Mouse (Mus musculus): ENCODE measurements around the gene Ccl9. TPM values are rescaled to one million over a fixed set of nuclear protein-coding genes. Genes with fewer than 3 reads are reported as not detected.

Gene Ccl9
- total and polyA plus RNA-seq, 3 experiments: 4.3 to 13.7 (median 12.6) TPM

DNA sequence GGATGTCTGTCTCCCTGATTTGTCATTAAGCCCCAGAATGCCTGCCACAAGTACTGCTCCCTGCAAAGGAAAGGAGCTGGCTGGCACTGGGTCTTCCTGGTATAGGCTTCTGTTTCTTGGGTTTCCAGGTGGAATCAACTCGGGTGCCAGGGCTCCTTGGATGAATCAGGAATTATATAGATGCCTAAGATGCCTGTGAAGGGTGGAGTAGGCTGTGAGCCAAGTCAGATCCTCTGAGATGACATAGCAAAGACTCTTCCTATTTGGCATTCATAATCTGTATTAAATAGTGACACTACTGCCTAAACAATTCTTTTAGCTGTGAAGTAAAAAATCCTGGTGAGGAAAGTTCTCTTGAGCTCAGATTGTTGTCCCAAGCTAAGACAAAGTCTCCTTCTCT, 28.0 kb upstream of the Ccl9 start:
- WGBS: 28% methylated on average over 1 of the region's 1 CpGs
- H3K9ac ChIP-seq (ENCODE audit: low read depth, low read length): no peak overlapping the region
- DNase-seq: no peak
- no peak for TF ChIP-seq POLR2A (IDR thresholded peaks at IDR 0.05; ENCODE audit: insufficient read depth, low read depth, low read length)
- TF ChIP-seq EP300 (IDR thresholded peaks at IDR 0.05; ENCODE audit: insufficient read depth, low read depth, low read length): no peak
- no peak for TF ChIP-seq CTCF (IDR thresholded peaks at IDR 0.05)
- no peaks in the 10 kb centered on the region for H3K36me3 ChIP-seq (ENCODE audit: control insufficient read depth, insufficient read depth, low read length)
- intact Hi-C loops (cut with DNase I): no loop called here
- H3K27ac ChIP-seq: no peak overlapping the region
- H3K79me2 ChIP-seq (replicated peaks; ENCODE audit: control insufficient read depth, insufficient read depth, low read length): no peaks in the 10 kb centered on the region
- H3K27me3 ChIP-seq (ENCODE audit: control insufficient read depth, insufficient read depth, low read length): no peaks in the 10 kb centered on the region
- H3K4me3 ChIP-seq: no peak overlapping the region
- H3K4me1 ChIP-seq (ENCODE audit: control insufficient read depth, insufficient read depth, low read length): no peaks in the 10 kb centered on the region

DNA sequence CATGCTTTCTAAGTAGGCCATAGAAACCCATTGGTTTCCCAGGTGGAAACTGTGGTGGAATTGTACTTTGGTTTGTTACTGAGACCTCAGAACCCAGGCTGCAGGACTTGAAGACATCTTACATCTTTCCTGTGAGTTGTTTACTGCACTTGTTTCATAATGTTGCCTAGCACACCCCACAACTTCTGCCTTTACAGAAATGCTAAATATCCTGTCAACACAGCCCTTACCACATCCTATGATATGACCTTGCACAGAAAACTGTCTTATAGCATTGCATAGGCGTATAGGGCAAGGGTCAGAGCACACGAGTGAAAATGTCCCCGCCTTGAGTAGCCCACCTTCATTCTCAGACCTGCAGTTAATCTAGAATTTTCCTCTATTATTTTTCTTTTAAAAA, 27.1 kb upstream of the Ccl9 start:
- Histone ChIP-seq H3K9ac (ENCODE audit: low read depth, low read length) (no peak overlapping the region), H3K27ac (no peak overlapping the region), H3K27me3 (ENCODE audit: control insufficient read depth, insufficient read depth, low read length) (no peaks in the 10 kb centered on the region), H3K4me3 (no peak overlapping the region), H3K36me3 (ENCODE audit: control insufficient read depth, insufficient read depth, low read length) (no peaks in the 10 kb centered on the region), H3K79me2 (replicated peaks; ENCODE audit: control insufficient read depth, insufficient read depth, low read length) (no peaks in the 10 kb centered on the region), H3K4me1 (ENCODE audit: control insufficient read depth, insufficient read depth, low read length) (no peaks in the 10 kb centered on the region)
- TF ChIP-seq POLR2A (IDR thresholded peaks at IDR 0.05; ENCODE audit: insufficient read depth, low read depth, low read length) (no peak), EP300 (IDR thresholded peaks at IDR 0.05; ENCODE audit: insufficient read depth, low read depth, low read length) (no peak), CTCF (IDR thresholded peaks at IDR 0.05) (no peak)
- 90% methylated on average over 3 of the region's 3 CpGs for WGBS
- intact Hi-C loops (cut with DNase I): no loop called here
- no peak for DNase-seq

DNA sequence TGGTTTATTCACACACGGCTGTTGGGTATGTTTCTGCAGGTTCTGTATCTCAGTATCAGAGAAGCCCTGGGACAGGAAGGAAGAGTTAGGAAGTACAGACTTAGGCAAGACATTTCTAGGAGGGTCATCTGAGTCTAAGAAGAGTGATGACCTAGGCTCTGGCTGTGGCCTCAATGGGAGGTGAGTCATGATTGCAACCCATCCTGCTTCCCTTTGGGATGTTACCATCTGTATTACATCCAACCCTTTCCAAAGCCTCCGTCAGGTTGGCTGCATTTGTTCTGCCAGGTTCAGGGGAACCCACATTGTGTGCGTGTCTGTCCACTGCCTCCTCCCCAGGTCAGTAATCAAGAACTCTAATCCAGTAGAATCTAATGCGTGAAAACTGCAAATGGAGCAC, 26.3 kb upstream of the Ccl9 start:
- Histone ChIP-seq H3K4me3 (no peak overlapping the region), H3K4me1 (ENCODE audit: control insufficient read depth, insufficient read depth, low read length) (no peaks in the 10 kb centered on the region), H3K9ac (ENCODE audit: low read depth, low read length) (no peak overlapping the region), H3K27me3 (ENCODE audit: control insufficient read depth, insufficient read depth, low read length) (no peaks in the 10 kb centered on the region), H3K36me3 (ENCODE audit: control insufficient read depth, insufficient read depth, low read length) (no peaks in the 10 kb centered on the region), H3K79me2 (replicated peaks; ENCODE audit: control insufficient read depth, insufficient read depth, low read length) (no peaks in the 10 kb centered on the region), H3K27ac (no peak overlapping the region)
- 86% methylated on average over 4 of the region's 4 CpGs for WGBS
- TF ChIP-seq CTCF (IDR thresholded peaks at IDR 0.05) (no peak), EP300 (IDR thresholded peaks at IDR 0.05; ENCODE audit: insufficient read depth, low read depth, low read length) (no peak), POLR2A (IDR thresholded peaks at IDR 0.05; ENCODE audit: insufficient read depth, low read depth, low read length) (no peak)
- intact Hi-C loops (cut with DNase I): no loop called here
- DNase-seq: no peak

DNA sequence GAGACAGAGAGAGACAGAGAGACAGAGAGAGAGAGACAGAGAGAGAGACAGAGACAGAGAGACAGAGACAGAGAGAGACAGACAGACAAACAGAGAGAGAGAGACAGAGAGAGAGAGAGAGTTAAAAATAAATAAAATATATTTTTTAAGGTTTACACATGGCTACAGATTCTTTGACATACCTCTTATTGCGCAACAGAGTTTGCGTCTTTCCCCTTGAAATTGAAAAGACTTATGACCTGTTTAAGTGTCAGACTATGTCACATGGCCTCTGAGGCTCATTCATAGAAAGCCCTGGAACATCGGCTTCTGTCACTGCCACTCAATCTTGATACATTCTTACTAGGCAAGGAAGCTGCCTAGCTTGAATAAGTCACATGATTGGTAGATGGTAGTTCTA, 25.0 kb upstream of the Ccl9 start:
- no peaks in the 10 kb centered on the region for H3K36me3 ChIP-seq (ENCODE audit: control insufficient read depth, insufficient read depth, low read length)
- DNase-seq: no peak
- 96% methylated on average over 3 of the region's 3 CpGs for WGBS
- H3K4me1 ChIP-seq (ENCODE audit: control insufficient read depth, insufficient read depth, low read length): no peaks in the 10 kb centered on the region
- no peak for TF ChIP-seq EP300 (IDR thresholded peaks at IDR 0.05; ENCODE audit: insufficient read depth, low read depth, low read length)
- TF ChIP-seq CTCF (IDR thresholded peaks at IDR 0.05): no peak
- no peak for TF ChIP-seq POLR2A (IDR thresholded peaks at IDR 0.05; ENCODE audit: insufficient read depth, low read depth, low read length)
- H3K79me2 ChIP-seq (replicated peaks; ENCODE audit: control insufficient read depth, insufficient read depth, low read length): no peaks in the 10 kb centered on the region
- no peaks in the 10 kb centered on the region for H3K27me3 ChIP-seq (ENCODE audit: control insufficient read depth, insufficient read depth, low read length)
- no peak overlapping the region for H3K9ac ChIP-seq (ENCODE audit: low read depth, low read length)
- intact Hi-C loops (cut with DNase I): no loop called here
- H3K4me3 ChIP-seq: no peak overlapping the region
- no peak overlapping the region for H3K27ac ChIP-seq

DNA sequence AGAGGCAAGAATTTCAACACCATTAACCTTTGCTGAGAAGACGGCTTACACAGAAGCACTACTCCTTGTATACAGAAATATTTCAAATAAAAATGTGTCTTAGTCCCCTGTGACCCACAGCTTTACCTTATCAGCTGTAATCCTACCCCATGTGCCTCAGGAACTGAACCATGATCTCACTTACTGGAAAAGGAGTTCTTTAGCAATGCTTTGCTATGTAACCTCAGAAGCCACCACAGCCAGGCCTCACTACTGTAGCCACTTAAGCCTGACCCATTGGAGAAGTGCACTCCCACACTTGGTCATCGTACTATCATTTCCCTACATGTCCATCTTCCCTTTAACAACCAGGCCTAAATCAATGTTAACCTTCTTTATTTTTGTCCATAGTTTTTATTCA, 22.1 kb upstream of the Ccl9 start:
- 86% methylated on average over 2 of the region's 2 CpGs for WGBS
- H3K27ac ChIP-seq: no peak overlapping the region
- H3K9ac ChIP-seq (ENCODE audit: low read depth, low read length): no peak overlapping the region
- H3K27me3 ChIP-seq (ENCODE audit: control insufficient read depth, insufficient read depth, low read length): no peaks in the 10 kb centered on the region
- no peaks in the 10 kb centered on the region for H3K79me2 ChIP-seq (replicated peaks; ENCODE audit: control insufficient read depth, insufficient read depth, low read length)
- no peak for TF ChIP-seq CTCF (IDR thresholded peaks at IDR 0.05)
- no peak for TF ChIP-seq EP300 (IDR thresholded peaks at IDR 0.05; ENCODE audit: insufficient read depth, low read depth, low read length)
- no peak for TF ChIP-seq POLR2A (IDR thresholded peaks at IDR 0.05; ENCODE audit: insufficient read depth, low read depth, low read length)
- intact Hi-C loops (cut with DNase I): no loop called here
- DNase-seq: no peak
- no peaks in the 10 kb centered on the region for H3K4me1 ChIP-seq (ENCODE audit: control insufficient read depth, insufficient read depth, low read length)
- H3K36me3 ChIP-seq (ENCODE audit: control insufficient read depth, insufficient read depth, low read length): no peaks in the 10 kb centered on the region
- H3K4me3 ChIP-seq: no peak overlapping the region

DNA sequence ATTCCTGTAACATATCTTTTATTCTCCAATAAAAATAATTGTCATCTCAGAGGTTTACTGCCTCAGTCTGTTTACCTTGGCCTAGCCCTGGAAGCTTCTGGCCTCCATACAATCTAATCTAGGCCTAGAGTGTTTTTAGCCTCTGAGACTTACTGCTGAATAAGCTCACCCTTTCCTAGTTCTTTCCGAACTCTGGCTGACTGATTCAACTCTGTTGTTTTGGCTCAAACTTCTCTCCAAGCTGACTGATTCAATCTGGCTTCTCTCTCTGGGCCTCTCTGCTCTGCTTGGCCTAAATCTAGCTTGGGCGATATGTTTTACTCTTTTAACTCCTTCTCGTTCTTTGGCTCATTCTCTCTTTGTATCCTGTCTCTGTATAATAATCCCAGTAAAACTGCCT, 20.6 kb upstream of the Ccl9 start:
- Histone ChIP-seq H3K79me2 (replicated peaks; ENCODE audit: control insufficient read depth, insufficient read depth, low read length) (no peaks in the 10 kb centered on the region), H3K36me3 (ENCODE audit: control insufficient read depth, insufficient read depth, low read length) (no peaks in the 10 kb centered on the region), H3K9ac (ENCODE audit: low read depth, low read length) (no peak overlapping the region), H3K27me3 (ENCODE audit: control insufficient read depth, insufficient read depth, low read length) (no peaks in the 10 kb centered on the region), H3K4me1 (ENCODE audit: control insufficient read depth, insufficient read depth, low read length) (no peaks in the 10 kb centered on the region), H3K27ac (no peak overlapping the region), H3K4me3 (no peak overlapping the region)
- DNase-seq: no peak
- WGBS: 63% methylated on average over 3 of the region's 3 CpGs
- TF ChIP-seq EP300 (IDR thresholded peaks at IDR 0.05; ENCODE audit: insufficient read depth, low read depth, low read length) (no peak), CTCF (IDR thresholded peaks at IDR 0.05) (no peak), POLR2A (IDR thresholded peaks at IDR 0.05; ENCODE audit: insufficient read depth, low read depth, low read length) (no peak)
- intact Hi-C loops (cut with DNase I): no loop called here
